In the genomic region with DNA sequence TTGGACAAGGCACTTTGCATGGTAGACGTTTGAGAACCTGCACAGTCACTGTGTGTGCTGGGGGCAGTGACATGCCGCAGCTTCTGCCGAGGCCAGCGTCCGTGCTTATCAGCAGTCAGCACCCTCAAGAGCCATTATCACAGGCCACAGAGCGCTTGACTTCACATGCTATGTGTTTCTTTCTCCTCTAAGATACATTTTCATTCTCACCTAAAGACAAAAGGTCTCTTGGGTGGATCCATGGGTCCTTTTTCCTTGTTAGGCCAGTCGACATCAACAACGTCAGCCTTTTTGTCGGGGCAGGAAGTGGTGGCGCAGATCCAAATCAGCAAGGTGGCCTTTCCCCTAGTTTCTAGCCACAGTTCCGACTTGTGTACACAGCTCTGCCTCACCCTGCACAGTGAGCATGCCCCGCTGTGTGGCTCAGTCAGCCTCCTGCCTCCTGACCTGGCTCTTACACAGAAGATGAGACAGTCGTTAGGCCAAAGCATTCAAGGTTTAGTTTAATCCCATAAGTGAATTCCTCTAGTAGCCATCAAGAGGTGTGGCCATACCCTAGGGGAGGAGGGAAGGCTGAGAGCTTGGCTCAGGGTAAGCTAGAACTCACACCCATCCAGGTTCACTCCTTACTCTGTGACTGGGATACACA, we compare ENCODE assay signal across 8 mouse cellular contexts.
DNase-seq lines count a peak whose midpoint lies in the region; ATAC-seq lines count a peak whose summit lies in the region.
"Had no signal": no experiment of that assay in that cellular context is flagged by ENCODE, and none has a peak within 500 bp of the region (broad histone marks: within the 10 kb centered on the region; RNA-seq: fewer than 3 reads in every experiment).

No protein-coding gene starts in this region.

- H3K4me2 ChIP-seq in neural tube, embryonic 15.5 days: no peak overlapping the region
- H3K4me2 ChIP-seq: embryonic facial prominence, embryonic 12.5 days had no signal

- 77% methylated on average over 13 of the region's 13 CpGs for WGBS in neural tube, embryonic 15.5 days

- DNase-seq in 416B (ENCODE audit: low read depth) (peak; percentile 86), liver (peak; percentile 92)
- DNase-seq in CD4-positive helper T cell, adult 2 months (ENCODE audit: low read depth, low spot score): peak; percentile 67
- peak; percentile 69 for DNase-seq in induced T-regulatory cell, adult 2 months (ENCODE audit: low read depth)
- peak; percentile 19 for DNase-seq in thymus, postnatal 14 days

- H3K36me3 ChIP-seq in neural tube, embryonic 15.5 days: no peaks in the 10 kb centered on the region
- H3K36me3 ChIP-seq: embryonic facial prominence, embryonic 12.5 days had no signal

- H3K9ac ChIP-seq in neural tube, embryonic 15.5 days (replicated peaks): no peak overlapping the region
- H3K9ac ChIP-seq: embryonic facial prominence, embryonic 12.5 days had no signal

- no peak overlapping the region for H3K4me3 ChIP-seq in neural tube, embryonic 15.5 days (replicated peaks)
- H3K4me3 ChIP-seq: embryonic facial prominence, embryonic 12.5 days had no signal

- H3K27ac ChIP-seq in neural tube, embryonic 15.5 days (replicated peaks): 0 out of 2 replicates have a peak overlapping the region, but pooled peaks have one; percentile 14
- H3K27ac ChIP-seq: embryonic facial prominence, embryonic 12.5 days had no signal

- ATAC-seq in erythroblast, adult 5-6 weeks (replicated peaks; ENCODE audit: low FRiP score, poor library complexity, severe bottlenecking): peak; percentile 90
- ATAC-seq in neural tube, embryonic 15.5 days (ENCODE audit: low FRiP score): no peak

- H3K4me1 ChIP-seq in neural tube, embryonic 15.5 days: peaks cover 6% of the 10 kb centered on the region; the same call in 1 of the 2 replicates
- H3K4me1 ChIP-seq: embryonic facial prominence, embryonic 12.5 days had no signal

- no peaks in the 10 kb centered on the region for H3K27me3 ChIP-seq in neural tube, embryonic 15.5 days (replicated peaks)
- H3K27me3 ChIP-seq: embryonic facial prominence, embryonic 12.5 days had no signal

- no peaks in the 10 kb centered on the region for H3K9me3 ChIP-seq in neural tube, embryonic 15.5 days (replicated peaks)
- H3K9me3 ChIP-seq: embryonic facial prominence, embryonic 12.5 days had no signal

Comparison
In these comparisons a context has a peak if more than half of its experiments do, and no peak if none do; other contexts are left out.
1. DNase-seq: peak in every context shown above with its lines; median percentile 92 in liver; 86 in 416B; 69 in induced T-regulatory cell, adult 2 months; 67 in CD4-positive helper T cell, adult 2 months; 19 in thymus, postnatal 14 days.